Mouse (Mus musculus) ES-E14 (cell line): Measurements from ENCODE around the gene Arid2.
"Not testable (repeated sequence)": the region's sequence is repeated elsewhere in the genome, so short reads cannot be mapped to it uniquely, and the experiment has no call there.

Experiments used
- MAFK ChIP-seq: IDR thresholded peaks from 2 replicates; pipeline ENCODE4 v1.6.1; 2014; ENCODE audit warnings: mild to moderate bottlenecking, low read depth, low read length, inconsistent platforms; ENCODE audit not compliant: insufficient read depth
- ZC3H11A ChIP-seq: IDR thresholded peaks from 2 replicates; pipeline ENCODE4 v1.6.1; 2012; ENCODE audit warnings: low read depth, mild to moderate bottlenecking, inconsistent platforms, low read length, borderline replicate concordance

GRCm38 (mm10) chr15:96441480-96441879 lies 154.2 kb downstream of the Arid2 start:
- TF ChIP-seq ZC3H11A, MAFK: not testable (repeated sequence)
